Mouse (Mus musculus): Measurements from ENCODE around the gene Eme1. TPM values are rescaled to one million over a fixed set of nuclear protein-coding genes. Genes with fewer than 3 reads are reported as not detected.

The Eme1 gene
- polyA plus RNA-seq, 1 experiment from 2014 or later = 64.1 TPM

DNA sequence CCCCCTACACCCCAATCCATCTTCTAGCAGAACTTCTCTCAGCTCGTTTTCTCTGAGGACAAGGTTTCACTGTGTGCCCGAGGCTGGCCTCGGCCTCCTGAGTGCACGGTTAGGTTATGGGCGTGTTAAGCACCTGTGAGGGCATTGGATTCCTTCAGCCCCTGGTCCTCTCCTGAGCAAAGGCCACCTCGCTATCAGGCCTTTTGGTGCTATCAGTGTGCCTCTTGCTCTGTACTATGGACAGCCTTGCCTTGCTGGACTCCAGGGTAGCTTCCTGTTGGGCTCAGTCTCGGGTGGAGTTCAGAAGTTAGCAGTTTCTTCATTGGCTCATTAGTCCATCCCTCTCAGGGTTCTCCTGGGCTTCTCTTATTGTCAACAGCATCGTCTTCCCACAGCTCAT is 20.8 kb downstream of the Eme1 start:
- Histone ChIP-seq H3K27ac (replicated peaks) (no peak overlapping the region), H3K4me3 (no peak overlapping the region), H3K9me3 (replicated peaks) (no peaks in the 10 kb centered on the region), H3K27me3 (ENCODE audit: low read depth, poor library complexity, severe bottlenecking) (no peaks in the 10 kb centered on the region), H3K4me1 (peaks cover 16% of the 10 kb centered on the region), H3K36me3 (peaks cover 69% of the 10 kb centered on the region)
- 92% methylated on average over 8 of the region's 8 CpGs for WGBS
- no peak for DNase-seq (ENCODE audit: low spot score)

DNA sequence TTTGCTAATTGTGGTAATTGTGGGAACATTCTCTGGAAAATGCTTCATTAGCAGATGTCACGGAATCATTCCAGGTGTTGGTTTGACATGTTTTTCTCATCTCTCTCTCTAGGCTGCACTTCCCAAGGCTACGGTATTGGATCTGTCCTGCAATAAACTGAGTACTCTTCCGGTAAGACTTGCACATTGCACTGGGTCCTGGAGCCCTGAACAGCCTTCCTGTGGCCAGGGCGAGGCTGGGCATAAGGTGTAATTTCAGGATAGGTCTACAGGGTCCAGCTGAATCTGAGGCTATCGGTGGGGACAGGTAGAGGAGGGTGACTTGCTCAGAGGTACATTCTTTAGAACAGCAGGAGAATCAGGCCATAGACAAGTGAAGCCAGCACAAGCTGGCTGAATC is 21.8 kb downstream of the Eme1 start:
- H3K36me3 ChIP-seq = peaks cover 59% of the 10 kb centered on the region
- peaks cover 16% of the 10 kb centered on the region for H3K4me1 ChIP-seq
- no peak overlapping the region for H3K4me3 ChIP-seq
- H3K27ac ChIP-seq (replicated peaks) = no peak overlapping the region
- no peaks in the 10 kb centered on the region for H3K27me3 ChIP-seq (ENCODE audit: low read depth, poor library complexity, severe bottlenecking)
- over 99% methylated on average over 5 of the region's 5 CpGs for WGBS
- H3K9me3 ChIP-seq (replicated peaks) = no peaks in the 10 kb centered on the region
- no peak for DNase-seq (ENCODE audit: low spot score)

DNA sequence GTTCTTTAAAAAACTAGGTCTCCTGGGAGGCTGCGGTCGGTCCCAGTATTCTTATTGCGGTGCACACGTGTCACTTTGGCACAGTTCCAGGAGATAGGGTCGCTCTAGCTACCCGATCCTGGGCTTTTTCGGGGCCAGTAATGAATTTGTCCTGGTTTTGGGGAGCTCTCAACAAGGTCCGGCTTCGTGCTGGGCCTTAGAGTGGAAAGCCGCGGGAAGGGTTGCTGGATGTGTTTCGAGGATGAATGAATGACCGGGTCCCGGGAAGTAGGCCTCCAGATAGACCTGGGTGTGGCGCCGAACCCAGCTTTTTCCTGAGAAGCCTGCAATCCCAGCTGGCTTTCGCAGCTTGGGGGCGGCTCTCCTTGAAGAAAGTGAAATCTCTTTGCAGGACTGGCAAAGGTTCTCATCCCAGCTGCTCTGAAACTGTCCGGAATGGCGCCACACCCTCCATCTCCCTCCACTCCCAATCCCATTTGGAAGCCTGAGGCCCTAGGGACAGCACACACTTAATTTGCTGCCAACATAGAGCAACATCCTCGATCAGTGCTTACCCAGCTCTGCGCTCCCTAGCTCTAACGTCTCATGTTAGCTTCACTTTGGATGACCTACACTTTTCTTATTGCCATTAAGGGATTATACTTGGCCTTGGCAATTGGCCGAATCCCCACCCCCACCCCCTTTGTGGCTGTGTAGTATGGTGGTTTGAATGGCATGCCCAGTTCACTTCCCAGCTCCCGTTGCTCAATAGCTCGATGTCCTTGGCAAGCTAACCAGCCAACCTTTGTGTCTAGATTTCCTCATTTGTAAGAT is 23.4 kb downstream of the Eme1 start:
- no peaks in the 10 kb centered on the region for H3K27me3 ChIP-seq (ENCODE audit: low read depth, poor library complexity, severe bottlenecking)
- peaks cover 43% of the 10 kb centered on the region for H3K36me3 ChIP-seq
- H3K4me1 ChIP-seq = peaks cover 16% of the 10 kb centered on the region
- H3K9me3 ChIP-seq (replicated peaks) = no peaks in the 10 kb centered on the region
- peak overlapping the region; percentile 94 for H3K4me3 ChIP-seq
- peak overlapping the region; percentile 88 for H3K27ac ChIP-seq (replicated peaks)
- peak; percentile 25 for DNase-seq (ENCODE audit: low spot score)
- WGBS = 17% methylated on average over 26 of the region's 26 CpGs

- peaks cover 16% of the 10 kb centered on the region for H3K4me1 ChIP-seq
- H3K4me3 ChIP-seq = peak overlapping the region; percentile 94
- H3K9me3 ChIP-seq (replicated peaks) = no peaks in the 10 kb centered on the region
- peak overlapping the region; percentile 88 for H3K27ac ChIP-seq (replicated peaks)
- H3K27me3 ChIP-seq (ENCODE audit: low read depth, poor library complexity, severe bottlenecking) = no peaks in the 10 kb centered on the region
- DNase-seq (ENCODE audit: low spot score) = no peak
- H3K36me3 ChIP-seq = peaks cover 38% of the 10 kb centered on the region
- under 1% methylated on average over 28 of the region's 28 CpGs for WGBS
Measured at GRCm38 (mm10) chr11:94629884-94630198, 23.9 kb downstream of the Eme1 start.

GRCm38 (mm10) chr11:94629199-94629883 is 24.4 kb downstream of the Eme1 start, which contains the start of gene Lrrc59:
Gene Lrrc59, plus strand, starts transcription at chr11:94629767.
- DNase-seq (ENCODE audit: low spot score) = peak; percentile 95
- 7% methylated on average over 41 of the region's 41 CpGs for WGBS
- Histone ChIP-seq H3K27ac (replicated peaks) (peak within 1 kb of the TSS; percentile 88), H3K4me1 (peaks cover 16% of the 10 kb centered on the region), H3K36me3 (peaks cover 33% of the 10 kb centered on the region), H3K9me3 (replicated peaks) (no peaks in the 10 kb centered on the region), H3K4me3 (peak within 1 kb of the TSS; percentile 94), H3K27me3 (ENCODE audit: low read depth, poor library complexity, severe bottlenecking) (no peaks in the 10 kb centered on the region)

- Histone ChIP-seq H3K9me3 (replicated peaks) (peaks cover 1% of the 10 kb centered on the region; the same call in 1 of the 2 replicates), H3K4me3 (no peak overlapping the region), H3K27me3 (ENCODE audit: low read depth, poor library complexity, severe bottlenecking) (peaks cover 8% of the 10 kb centered on the region; the same call in 1 of the 2 replicates), H3K27ac (replicated peaks) (no peak overlapping the region), H3K4me1 (no peaks in the 10 kb centered on the region), H3K36me3 (no peaks in the 10 kb centered on the region)
- 79% methylated on average over 2 of the region's 2 CpGs for WGBS
- no peak for DNase-seq (ENCODE audit: low spot score)
Measured at GRCm38 (mm10) chr11:94622162-94622561, 31.6 kb downstream of the Eme1 start.

DNA sequence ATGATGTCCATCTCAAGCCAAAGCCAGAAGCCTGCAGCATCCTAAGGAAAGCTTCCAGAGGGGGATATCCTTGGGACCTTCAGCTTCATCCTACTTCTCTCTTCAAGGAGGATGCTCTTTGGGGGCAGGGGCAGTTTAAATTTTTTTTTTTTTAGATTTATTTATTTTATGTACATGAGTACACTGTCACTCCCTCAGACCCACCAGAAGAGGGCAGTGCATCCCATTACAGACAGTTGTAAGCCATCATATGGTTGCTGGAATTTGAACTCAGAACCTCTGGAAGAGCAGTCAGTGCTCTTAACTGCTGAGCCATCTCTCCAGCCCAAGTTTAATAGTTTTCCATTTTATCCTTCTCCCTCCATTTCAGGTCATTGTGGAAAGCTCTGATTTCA is 32.3 kb downstream of the Eme1 start:
- no peak overlapping the region for H3K27ac ChIP-seq (replicated peaks)
- no peak overlapping the region for H3K4me3 ChIP-seq
- no peaks in the 10 kb centered on the region for H3K36me3 ChIP-seq
- H3K9me3 ChIP-seq (replicated peaks) = peaks cover 3% of the 10 kb centered on the region; the same call in 1 of the 2 replicates
- H3K27me3 ChIP-seq (ENCODE audit: low read depth, poor library complexity, severe bottlenecking) = peaks cover 15% of the 10 kb centered on the region
- H3K4me1 ChIP-seq = no peaks in the 10 kb centered on the region
- DNase-seq (ENCODE audit: low spot score) = no peak

DNA sequence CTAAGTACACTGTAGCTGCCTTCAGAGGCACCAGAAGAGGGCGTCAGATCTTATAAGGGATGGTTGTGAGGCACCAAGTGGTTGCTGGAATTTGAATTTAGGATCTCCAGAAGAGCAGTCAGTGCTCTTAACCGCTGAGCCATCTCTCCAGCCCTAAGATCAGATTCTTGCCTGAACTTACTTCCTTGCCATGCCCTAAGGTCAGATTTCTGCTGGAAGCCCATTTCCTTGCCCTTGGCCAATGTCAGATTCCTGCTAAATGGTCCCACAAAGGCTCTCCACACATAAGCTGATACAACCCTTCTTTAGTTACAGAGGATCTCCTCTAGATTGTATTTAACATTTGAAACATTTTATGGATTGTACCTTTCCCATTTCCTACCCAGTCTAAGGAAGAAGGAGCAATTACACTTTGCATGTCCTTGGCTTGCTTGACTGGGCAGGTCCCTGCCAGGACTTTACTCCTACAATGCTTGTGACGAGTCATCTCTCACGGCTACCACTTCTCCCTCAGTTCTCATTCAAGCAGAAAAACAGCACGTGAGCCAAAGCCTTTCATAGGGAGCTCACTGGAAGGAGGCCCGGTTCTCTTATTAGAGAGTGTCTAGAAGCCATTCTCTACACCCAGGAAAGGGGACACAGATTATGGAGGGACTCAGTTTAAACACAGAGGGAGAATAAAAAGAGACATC is 32.9 kb downstream of the Eme1 start:
- no peak overlapping the region for H3K27ac ChIP-seq (replicated peaks)
- 64% methylated on average over 6 of the region's 6 CpGs for WGBS
- peaks cover 3% of the 10 kb centered on the region; the same call in 1 of the 2 replicates for H3K9me3 ChIP-seq (replicated peaks)
- peaks cover 2% of the 10 kb centered on the region; the same call in 1 of the 2 replicates for H3K4me1 ChIP-seq
- no peak for DNase-seq (ENCODE audit: low spot score)
- H3K4me3 ChIP-seq = no peak overlapping the region
- H3K36me3 ChIP-seq = no peaks in the 10 kb centered on the region
- peaks cover 15% of the 10 kb centered on the region for H3K27me3 ChIP-seq (ENCODE audit: low read depth, poor library complexity, severe bottlenecking)

GRCm38 (mm10) chr11:94617646-94618045 is 36.1 kb downstream of the Eme1 start:
- H3K4me3 ChIP-seq = no peak overlapping the region
- peaks cover 9% of the 10 kb centered on the region for H3K4me1 ChIP-seq
- peaks cover 3% of the 10 kb centered on the region; the same call in 1 of the 2 replicates for H3K9me3 ChIP-seq (replicated peaks)
- no peaks in the 10 kb centered on the region for H3K36me3 ChIP-seq
- WGBS = 88% methylated on average over 2 of the region's 2 CpGs
- no peak overlapping the region for H3K27ac ChIP-seq (replicated peaks)
- peaks cover 26% of the 10 kb centered on the region for H3K27me3 ChIP-seq (ENCODE audit: low read depth, poor library complexity, severe bottlenecking)
- DNase-seq (ENCODE audit: low spot score) = no peak

GRCm38 (mm10) chr11:94615494-94615893 is 38.3 kb downstream of the Eme1 start:
- H3K27ac ChIP-seq (replicated peaks) = no peak overlapping the region
- DNase-seq (ENCODE audit: low spot score) = peak; percentile 21
- H3K9me3 ChIP-seq (replicated peaks) = peaks cover 3% of the 10 kb centered on the region; the same call in 1 of the 2 replicates
- H3K4me3 ChIP-seq = no peak overlapping the region
- H3K36me3 ChIP-seq = no peaks in the 10 kb centered on the region
- 30% methylated on average over 4 of the region's 4 CpGs for WGBS
- H3K27me3 ChIP-seq (ENCODE audit: low read depth, poor library complexity, severe bottlenecking) = peaks cover 26% of the 10 kb centered on the region
- peaks cover 9% of the 10 kb centered on the region for H3K4me1 ChIP-seq

DNA sequence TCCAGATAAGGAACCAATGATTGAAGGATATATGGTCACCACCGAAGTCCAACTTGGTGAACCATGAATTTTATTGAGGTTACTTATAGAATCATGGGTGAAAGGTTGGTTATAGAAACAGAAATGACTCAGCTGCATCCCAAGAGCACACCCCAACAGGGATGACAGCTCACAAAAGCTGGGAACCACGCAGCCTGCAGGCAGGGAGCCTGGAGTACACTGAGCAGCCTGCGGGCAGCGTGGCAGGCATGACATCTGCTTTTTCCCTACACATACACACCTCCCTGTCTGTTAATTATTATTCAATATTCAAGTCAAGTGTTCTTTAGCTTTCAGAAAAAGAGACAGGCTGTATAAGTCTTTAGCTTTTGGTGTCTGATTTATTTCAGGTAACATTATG is 39.2 kb downstream of the Eme1 start:
- Histone ChIP-seq H3K36me3 (no peaks in the 10 kb centered on the region), H3K27ac (replicated peaks) (no peak overlapping the region), H3K9me3 (replicated peaks) (peaks cover 3% of the 10 kb centered on the region; the same call in 1 of the 2 replicates), H3K4me3 (no peak overlapping the region), H3K4me1 (peaks cover 9% of the 10 kb centered on the region), H3K27me3 (ENCODE audit: low read depth, poor library complexity, severe bottlenecking) (peaks cover 26% of the 10 kb centered on the region)
- DNase-seq (ENCODE audit: low spot score) = no peak
- 86% methylated on average over 4 of the region's 4 CpGs for WGBS

DNA sequence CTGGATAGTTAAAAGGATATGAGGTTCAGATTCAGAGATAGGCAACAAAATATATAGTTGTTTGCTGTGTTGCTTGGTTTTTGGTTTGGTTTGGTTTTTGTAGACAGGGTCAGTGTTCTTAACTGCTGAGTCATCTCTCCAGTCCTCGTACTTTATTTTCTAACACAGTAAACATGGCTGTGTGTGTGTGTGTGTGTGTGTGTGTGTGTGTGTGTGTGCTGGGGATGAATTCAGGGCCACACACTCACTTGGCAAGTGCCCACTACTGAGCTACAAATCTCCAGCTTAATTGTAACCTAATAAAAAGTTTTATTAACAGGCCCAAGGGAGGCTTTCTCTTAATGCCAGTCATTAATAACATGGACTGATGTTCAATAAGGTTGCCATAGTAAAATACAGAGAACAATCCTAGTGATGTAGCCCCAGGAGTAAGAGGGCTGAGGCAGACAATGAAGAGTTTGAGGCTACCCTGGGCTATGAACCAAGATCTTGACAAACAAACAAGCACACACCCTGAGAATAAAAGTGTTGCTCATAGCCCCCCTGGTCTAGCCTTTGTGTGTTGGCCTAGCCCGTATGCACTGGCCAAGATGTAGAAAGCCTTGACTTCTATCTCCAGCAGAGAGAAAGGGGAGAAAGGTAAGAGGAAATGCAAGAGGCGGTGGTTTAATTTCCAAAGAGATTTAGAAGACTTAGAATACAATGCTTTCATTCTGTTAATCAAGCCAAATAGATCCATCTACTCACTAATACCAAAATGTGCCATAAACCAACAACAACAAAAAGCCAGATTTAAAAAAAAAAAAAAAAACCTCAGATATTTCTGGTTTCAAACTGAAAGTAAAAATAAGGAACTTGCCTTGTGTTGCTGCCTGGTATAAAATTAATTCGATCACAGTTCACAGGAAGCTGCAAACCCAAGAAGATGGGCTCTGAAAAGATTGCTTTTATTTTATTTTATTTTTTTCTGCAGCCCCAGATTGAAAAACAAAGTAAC is 42.7 kb downstream of the Eme1 start:
- Histone ChIP-seq H3K9me3 (replicated peaks) (no peaks in the 10 kb centered on the region), H3K4me3 (no peak overlapping the region), H3K27ac (replicated peaks) (no peak overlapping the region), H3K27me3 (ENCODE audit: low read depth, poor library complexity, severe bottlenecking) (peaks cover 11% of the 10 kb centered on the region; the same call in 1 of the 2 replicates), H3K4me1 (peaks cover 9% of the 10 kb centered on the region), H3K36me3 (no peaks in the 10 kb centered on the region)
- WGBS = 82% methylated on average over 4 of the region's 4 CpGs
- no peak for DNase-seq (ENCODE audit: low spot score)
